Mouse (Mus musculus) spleen, adult 2 months (tissue): Measurements from ENCODE around the gene Abcc3.

Source experiments
- CTCF ChIP-seq: fragments of 200-500 bp; IDR thresholded peaks from 2 replicates; pipeline ENCODE4 v1.5.1; 2011; ENCODE audit warnings: mild to moderate bottlenecking, inconsistent platforms; ENCODE audit not compliant: insufficient read depth, insufficient read length, insufficient replicate concordance; ENCODE audit errors: extremely low read depth
- POLR2A ChIP-seq: fragments of 200-500 bp; IDR thresholded peaks from 2 replicates; pipeline ENCODE4 v1.6.1; 2011; ENCODE audit warnings: low read depth, low read length, inconsistent platforms

GRCm38 (mm10) chr11:94349839-94350238, 43.0 kb downstream of the Abcc3 start:
- TF ChIP-seq CTCF = no peak
- no peak for TF ChIP-seq POLR2A
